Mouse (Mus musculus): ENCODE measurements around the gene Babam2. TPM values are rescaled to one million over a fixed set of nuclear protein-coding genes. Genes with fewer than 3 reads are reported as not detected.

Babam2 gene
- polyA plus RNA-seq, 1 experiment from 2014 or later: 50.6 TPM

DNA sequence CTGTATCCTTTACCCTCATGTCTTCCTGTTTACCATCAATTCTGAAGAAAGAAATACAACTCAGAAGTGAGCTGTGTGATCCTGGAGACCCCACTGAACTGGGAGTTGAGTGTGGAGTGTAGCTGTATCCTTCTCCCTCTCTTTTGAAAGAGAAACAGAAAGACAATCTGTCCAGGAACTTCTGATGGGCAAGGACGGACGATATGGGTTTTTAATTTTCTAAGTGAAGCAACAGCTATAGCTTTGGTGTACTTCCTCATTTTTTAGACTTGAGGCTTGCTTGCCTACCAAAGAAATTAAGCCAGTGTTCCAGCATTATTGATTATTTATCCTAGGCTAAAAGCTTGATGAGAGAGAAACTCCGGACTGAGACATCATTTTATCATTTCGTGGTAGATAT, 116.6 kb downstream of the Babam2 start:
- H3K4me1 ChIP-seq: peaks cover 10% of the 10 kb centered on the region
- 87% methylated on average over 4 of the region's 4 CpGs for WGBS
- no peak overlapping the region for H3K4me2 ChIP-seq (replicated peaks)
- H3K27me3 ChIP-seq: no peaks in the 10 kb centered on the region
- no peaks in the 10 kb centered on the region for H3K9me3 ChIP-seq (replicated peaks)
- ATAC-seq (ENCODE audit: insufficient number of reproducible peaks, low FRiP score, low TSS enrichment, low read depth): no peak
- no peak overlapping the region for H3K9ac ChIP-seq
- H3K27ac ChIP-seq (replicated peaks): no peak overlapping the region
- H3K36me3 ChIP-seq: no peaks in the 10 kb centered on the region
- H3K4me3 ChIP-seq (replicated peaks): no peak overlapping the region

DNA sequence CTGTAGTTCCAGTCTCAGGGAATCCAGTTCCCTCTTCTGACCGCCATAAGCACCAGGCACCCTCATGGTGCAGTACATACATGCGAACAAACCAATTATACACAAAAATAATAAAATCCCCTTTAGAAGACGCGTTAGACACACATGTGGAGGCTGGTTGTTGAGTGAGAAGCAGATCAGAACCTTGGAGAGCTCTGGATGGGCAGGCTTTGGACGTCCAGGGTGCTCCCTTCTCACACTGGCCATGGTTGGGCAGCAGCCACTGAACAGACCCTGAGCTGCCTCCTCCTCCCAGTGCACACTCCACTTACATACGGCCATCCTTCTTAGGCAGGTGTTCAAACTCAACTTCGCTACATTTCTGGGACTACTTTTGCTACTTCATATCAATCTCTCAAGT, 117.6 kb downstream of the Babam2 start:
- ATAC-seq (ENCODE audit: insufficient number of reproducible peaks, low FRiP score, low TSS enrichment, low read depth): no peak
- peaks cover 10% of the 10 kb centered on the region for H3K4me1 ChIP-seq
- H3K4me2 ChIP-seq (replicated peaks): no peak overlapping the region
- no peak overlapping the region for H3K9ac ChIP-seq
- H3K4me3 ChIP-seq (replicated peaks): no peak overlapping the region
- WGBS: 62% methylated on average over 7 of the region's 7 CpGs
- H3K27me3 ChIP-seq: no peaks in the 10 kb centered on the region
- no peaks in the 10 kb centered on the region for H3K36me3 ChIP-seq
- no peaks in the 10 kb centered on the region for H3K9me3 ChIP-seq (replicated peaks)
- no peak overlapping the region for H3K27ac ChIP-seq (replicated peaks)

DNA sequence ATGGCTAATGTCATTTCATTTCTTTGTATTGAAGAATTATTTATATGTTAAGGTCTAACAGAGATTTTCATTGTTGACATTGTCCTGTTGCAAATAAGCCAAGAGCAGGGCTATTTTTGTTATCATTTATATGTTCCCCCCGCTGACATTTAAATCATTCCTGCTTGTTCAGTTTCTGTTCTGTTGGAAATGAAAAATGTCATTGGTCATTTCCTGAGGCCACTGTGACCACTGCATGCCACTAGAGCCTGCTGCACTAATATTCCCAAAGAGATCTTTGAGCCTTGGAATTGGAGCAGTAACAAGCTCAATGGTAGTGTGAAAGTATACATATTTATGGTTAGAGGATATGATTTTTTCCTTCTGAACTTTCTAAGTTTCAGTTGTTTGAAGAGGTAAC, 118.6 kb downstream of the Babam2 start:
- no peak overlapping the region for H3K4me3 ChIP-seq (replicated peaks)
- WGBS: 93% methylated on average over 1 of the region's 1 CpGs
- no peaks in the 10 kb centered on the region for H3K9me3 ChIP-seq (replicated peaks)
- no peaks in the 10 kb centered on the region for H3K36me3 ChIP-seq
- H3K9ac ChIP-seq: no peak overlapping the region
- no peak overlapping the region for H3K27ac ChIP-seq (replicated peaks)
- peaks cover 2% of the 10 kb centered on the region for H3K4me1 ChIP-seq
- no peaks in the 10 kb centered on the region for H3K27me3 ChIP-seq
- no peak for ATAC-seq (ENCODE audit: insufficient number of reproducible peaks, low FRiP score, low TSS enrichment, low read depth)
- H3K4me2 ChIP-seq (replicated peaks): no peak overlapping the region

DNA sequence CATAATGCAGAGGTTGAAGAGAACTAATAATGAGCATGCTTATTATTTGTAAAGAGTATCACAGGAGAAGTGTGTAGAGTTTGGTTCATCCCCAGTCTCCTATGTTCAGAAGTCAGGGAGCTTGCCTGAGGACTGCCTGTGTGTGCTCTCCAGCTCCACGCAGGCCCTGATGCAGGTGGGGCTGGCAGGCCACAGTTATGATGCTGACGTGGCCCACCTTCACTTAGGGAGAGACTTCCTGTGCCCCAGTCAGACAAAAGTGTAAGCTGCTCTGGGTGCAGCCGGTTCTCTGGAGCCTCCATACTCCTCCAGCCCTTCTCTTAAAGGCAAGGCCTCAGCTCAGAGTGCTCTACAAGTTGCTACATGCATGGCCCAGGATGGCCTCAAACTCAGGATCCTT, 123.3 kb downstream of the Babam2 start:
- H3K36me3 ChIP-seq: no peaks in the 10 kb centered on the region
- no peak overlapping the region for H3K4me3 ChIP-seq (replicated peaks)
- no peak overlapping the region for H3K27ac ChIP-seq (replicated peaks)
- no peaks in the 10 kb centered on the region for H3K4me1 ChIP-seq
- no peaks in the 10 kb centered on the region for H3K27me3 ChIP-seq
- H3K4me2 ChIP-seq (replicated peaks): no peak overlapping the region
- no peak overlapping the region for H3K9ac ChIP-seq
- 64% methylated on average over 3 of the region's 3 CpGs for WGBS
- no peak for ATAC-seq (ENCODE audit: insufficient number of reproducible peaks, low FRiP score, low TSS enrichment, low read depth)
- no peaks in the 10 kb centered on the region for H3K9me3 ChIP-seq (replicated peaks)

DNA sequence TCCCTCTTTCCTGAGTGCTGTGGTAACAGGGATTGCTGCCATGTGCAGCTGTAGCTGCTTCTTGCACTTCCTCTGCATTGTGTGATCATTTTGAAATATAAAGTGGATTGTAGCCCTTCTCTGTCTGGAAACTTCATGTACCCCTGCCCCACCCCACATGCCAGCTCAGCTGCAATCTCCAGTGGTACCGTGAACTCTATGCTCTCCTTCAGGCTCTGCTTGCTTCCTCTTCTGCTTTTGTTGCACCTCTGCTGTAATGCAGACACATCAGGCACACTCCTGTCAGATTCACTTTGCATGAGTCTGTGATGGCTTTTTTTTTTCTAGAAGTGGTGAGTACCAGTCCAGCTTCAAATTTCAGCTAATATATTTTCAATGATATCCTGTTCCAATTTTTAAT, 123.7 kb downstream of the Babam2 start:
- H3K27ac ChIP-seq (replicated peaks): no peak overlapping the region
- no peak overlapping the region for H3K4me3 ChIP-seq (replicated peaks)
- no peaks in the 10 kb centered on the region for H3K4me1 ChIP-seq
- no peak overlapping the region for H3K4me2 ChIP-seq (replicated peaks)
- 87% methylated on average over 1 of the region's 1 CpGs for WGBS
- no peaks in the 10 kb centered on the region for H3K27me3 ChIP-seq
- H3K9me3 ChIP-seq (replicated peaks): no peaks in the 10 kb centered on the region
- H3K9ac ChIP-seq: no peak overlapping the region
- no peaks in the 10 kb centered on the region for H3K36me3 ChIP-seq
- ATAC-seq (ENCODE audit: insufficient number of reproducible peaks, low FRiP score, low TSS enrichment, low read depth): no peak

DNA sequence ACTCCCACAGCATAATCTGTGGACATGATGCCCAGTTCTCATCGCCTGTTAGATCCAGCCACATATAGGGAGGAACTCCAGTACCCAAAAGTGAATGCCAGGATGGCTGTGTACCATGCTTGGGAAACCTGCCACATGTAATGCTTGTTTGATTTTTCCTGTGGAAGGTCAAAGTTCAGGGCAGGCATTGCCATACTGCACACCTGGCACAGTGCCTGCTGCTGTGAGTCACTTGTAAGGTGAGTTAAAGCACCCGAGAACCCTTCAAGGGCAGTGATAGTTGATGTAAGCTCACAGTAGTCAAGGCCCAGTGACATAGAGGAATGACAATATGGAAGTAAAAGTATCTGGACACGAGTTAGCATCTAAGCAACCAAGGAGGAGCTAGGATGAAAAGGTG, 126.2 kb downstream of the Babam2 start:
- H3K9ac ChIP-seq: no peak overlapping the region
- H3K4me3 ChIP-seq (replicated peaks): no peak overlapping the region
- no peaks in the 10 kb centered on the region for H3K27me3 ChIP-seq
- H3K27ac ChIP-seq (replicated peaks): no peak overlapping the region
- WGBS: 79% methylated on average over 3 of the region's 3 CpGs
- ATAC-seq (ENCODE audit: insufficient number of reproducible peaks, low FRiP score, low TSS enrichment, low read depth): no peak
- H3K9me3 ChIP-seq (replicated peaks): no peaks in the 10 kb centered on the region
- H3K4me2 ChIP-seq (replicated peaks): no peak overlapping the region
- no peaks in the 10 kb centered on the region for H3K36me3 ChIP-seq
- H3K4me1 ChIP-seq: no peaks in the 10 kb centered on the region

DNA sequence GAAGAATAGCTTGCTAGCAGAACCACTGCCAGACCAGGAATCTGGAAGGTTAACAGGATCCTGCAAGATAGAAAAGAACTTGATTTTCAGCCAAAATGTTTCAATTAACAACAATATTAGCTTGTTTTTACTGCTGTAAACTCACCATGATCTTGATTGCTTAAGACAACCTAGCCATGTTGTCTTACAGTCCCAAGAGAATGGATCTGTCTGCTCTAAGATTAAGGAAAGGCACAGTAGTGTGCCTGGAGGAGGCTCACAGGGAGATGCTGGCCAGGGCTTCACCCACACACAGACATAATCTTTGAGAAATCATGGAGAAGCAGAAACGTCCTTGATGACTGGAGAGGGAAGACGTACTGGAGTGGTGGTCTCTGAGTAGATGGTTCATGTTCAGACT, 126.6 kb downstream of the Babam2 start:
- no peak overlapping the region for H3K4me3 ChIP-seq (replicated peaks)
- H3K27ac ChIP-seq (replicated peaks): no peak overlapping the region
- 61% methylated on average over 2 of the region's 2 CpGs for WGBS
- no peaks in the 10 kb centered on the region for H3K36me3 ChIP-seq
- H3K4me1 ChIP-seq: no peaks in the 10 kb centered on the region
- ATAC-seq (ENCODE audit: insufficient number of reproducible peaks, low FRiP score, low TSS enrichment, low read depth): no peak
- no peak overlapping the region for H3K9ac ChIP-seq
- H3K27me3 ChIP-seq: no peaks in the 10 kb centered on the region
- H3K9me3 ChIP-seq (replicated peaks): no peaks in the 10 kb centered on the region
- no peak overlapping the region for H3K4me2 ChIP-seq (replicated peaks)

DNA sequence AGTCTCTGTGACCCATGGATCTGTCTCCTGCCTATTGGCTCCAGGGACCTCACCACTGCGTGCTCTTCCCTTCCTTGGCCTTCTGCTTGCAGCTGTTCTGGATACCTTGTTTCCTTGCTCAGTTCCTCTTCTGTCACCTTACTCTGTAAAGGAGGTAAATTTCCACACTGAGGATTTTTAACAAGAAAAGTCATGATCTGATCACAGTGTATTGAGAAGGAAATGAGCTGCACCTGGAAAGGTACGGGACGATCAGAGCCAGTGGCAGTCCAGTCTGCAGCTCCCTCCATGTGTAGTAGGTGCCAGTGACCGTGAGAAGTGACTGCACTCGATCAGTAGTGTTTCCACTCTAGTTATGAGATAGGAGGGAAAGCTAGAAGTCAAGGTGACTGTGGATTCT, 129.8 kb downstream of the Babam2 start:
- no peak for ATAC-seq (ENCODE audit: insufficient number of reproducible peaks, low FRiP score, low TSS enrichment, low read depth)
- H3K9me3 ChIP-seq (replicated peaks): no peaks in the 10 kb centered on the region

DNA sequence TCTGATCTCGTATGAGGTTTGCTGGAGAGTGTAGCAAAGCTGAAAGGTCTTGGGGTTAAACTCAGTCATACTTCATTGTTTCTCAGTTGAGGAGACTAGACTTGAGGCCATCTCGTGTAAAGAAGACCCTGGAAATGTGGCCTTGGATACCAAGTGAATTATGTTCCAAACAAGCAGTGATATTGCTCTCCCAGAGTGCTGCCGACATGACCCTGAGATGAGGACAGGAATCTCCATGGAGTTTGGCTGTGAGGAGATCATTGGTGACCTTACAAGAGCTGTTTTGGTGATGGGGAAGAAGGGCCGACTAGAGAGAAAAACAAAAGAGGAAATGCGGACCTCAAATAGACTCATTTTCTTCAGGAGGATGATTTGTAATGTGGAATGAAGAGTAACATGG, 130.4 kb downstream of the Babam2 start:
- Histone ChIP-seq H3K27ac (replicated peaks) (no peak overlapping the region), H3K9ac (no peak overlapping the region), H3K27me3 (no peaks in the 10 kb centered on the region), H3K4me3 (replicated peaks) (no peak overlapping the region), H3K9me3 (replicated peaks) (no peaks in the 10 kb centered on the region), H3K36me3 (no peaks in the 10 kb centered on the region), H3K4me1 (no peaks in the 10 kb centered on the region), H3K4me2 (replicated peaks) (no peak overlapping the region)
- ATAC-seq (ENCODE audit: insufficient number of reproducible peaks, low FRiP score, low TSS enrichment, low read depth): no peak
- WGBS: 86% methylated on average over 5 of the region's 5 CpGs

More for the DNA sequence above, 129.8 kb downstream of the Babam2 start:
- Histone ChIP-seq H3K9ac (no peak overlapping the region), H3K4me2 (replicated peaks) (no peak overlapping the region), H3K4me3 (replicated peaks) (no peak overlapping the region), H3K36me3 (no peaks in the 10 kb centered on the region), H3K27ac (replicated peaks) (no peak overlapping the region), H3K4me1 (no peaks in the 10 kb centered on the region), H3K27me3 (no peaks in the 10 kb centered on the region)
- WGBS: 91% methylated on average over 5 of the region's 5 CpGs

DNA sequence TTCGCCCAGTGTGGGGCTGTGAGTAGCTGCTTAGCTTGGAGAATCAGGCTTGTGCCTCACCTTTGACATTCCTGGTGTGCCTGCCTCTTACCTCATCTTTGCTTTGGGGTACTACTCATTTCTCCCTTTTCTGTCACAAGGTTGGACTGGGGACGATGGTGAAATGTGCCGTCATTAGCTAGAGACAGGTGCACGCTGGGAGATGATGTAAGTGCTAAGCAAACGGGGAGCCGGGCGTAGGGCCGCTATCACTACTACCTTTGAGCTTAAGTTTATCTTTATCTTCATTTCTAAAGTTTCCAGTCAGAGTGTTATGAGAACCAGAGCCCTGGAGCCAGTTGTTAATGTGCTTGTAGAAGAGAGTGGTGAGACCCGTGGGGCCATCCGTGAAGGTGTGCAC, 131.3 kb downstream of the Babam2 start:
- 93% methylated on average over 10 of the region's 10 CpGs for WGBS
- no peaks in the 10 kb centered on the region for H3K27me3 ChIP-seq
- ATAC-seq (ENCODE audit: insufficient number of reproducible peaks, low FRiP score, low TSS enrichment, low read depth): no peak
- H3K27ac ChIP-seq (replicated peaks): no peak overlapping the region
- H3K9ac ChIP-seq: no peak overlapping the region
- no peak overlapping the region for H3K4me2 ChIP-seq (replicated peaks)
- H3K4me3 ChIP-seq (replicated peaks): no peak overlapping the region
- no peaks in the 10 kb centered on the region for H3K36me3 ChIP-seq
- H3K4me1 ChIP-seq: no peaks in the 10 kb centered on the region
- no peaks in the 10 kb centered on the region for H3K9me3 ChIP-seq (replicated peaks)

DNA sequence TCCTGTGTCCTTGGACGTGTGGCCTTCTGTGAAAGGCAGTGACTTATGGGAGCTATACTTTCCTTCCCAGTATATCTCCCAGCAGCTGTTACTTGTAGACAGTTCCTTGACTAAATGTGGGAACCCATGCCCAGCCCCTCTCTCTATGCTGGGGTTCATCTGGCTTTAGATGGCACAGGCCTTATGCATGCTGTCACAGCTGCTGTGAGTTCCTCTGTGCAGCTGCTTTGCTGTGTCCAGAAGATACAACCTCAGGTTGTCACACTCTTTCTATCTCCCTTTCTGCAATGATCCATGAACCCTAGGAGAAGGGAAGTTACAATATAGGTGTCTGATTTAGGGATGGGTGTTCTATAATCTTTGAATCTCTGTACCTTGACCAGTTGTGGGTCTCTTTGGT, 132.1 kb downstream of the Babam2 start:
- Histone ChIP-seq H3K4me2 (replicated peaks) (no peak overlapping the region), H3K36me3 (no peaks in the 10 kb centered on the region), H3K9ac (no peak overlapping the region), H3K4me1 (no peaks in the 10 kb centered on the region), H3K4me3 (replicated peaks) (no peak overlapping the region), H3K9me3 (replicated peaks) (no peaks in the 10 kb centered on the region), H3K27me3 (no peaks in the 10 kb centered on the region), H3K27ac (replicated peaks) (no peak overlapping the region)
- no peak for ATAC-seq (ENCODE audit: insufficient number of reproducible peaks, low FRiP score, low TSS enrichment, low read depth)
- WGBS: 46% methylated on average over 1 of the region's 1 CpGs

DNA sequence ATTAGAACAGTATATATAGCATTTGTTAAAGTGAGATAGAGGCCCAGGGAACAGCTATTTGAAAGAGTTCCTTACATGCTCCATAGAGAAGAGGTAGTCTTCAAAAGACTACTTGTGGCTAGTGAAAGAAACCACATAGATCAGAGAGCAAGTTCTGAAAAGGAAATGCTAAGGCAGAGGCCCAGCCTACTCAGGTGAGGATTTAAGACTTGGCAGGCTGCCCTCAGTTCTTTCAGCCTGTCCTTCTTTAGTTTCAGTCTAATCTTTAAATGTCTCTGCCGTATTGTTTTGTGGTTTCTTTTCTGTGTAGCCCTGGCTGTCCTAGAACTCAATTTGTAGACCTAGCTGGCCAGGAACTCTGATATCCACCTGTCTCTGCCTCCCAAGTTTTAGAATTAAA, 134.1 kb downstream of the Babam2 start:
- ATAC-seq (ENCODE audit: insufficient number of reproducible peaks, low FRiP score, low TSS enrichment, low read depth): no peak
- WGBS: 47% methylated on average over 1 of the region's 1 CpGs
- no peaks in the 10 kb centered on the region for H3K27me3 ChIP-seq
- H3K9me3 ChIP-seq (replicated peaks): peaks cover 7% of the 10 kb centered on the region; the same call in 1 of the 2 replicates
- H3K9ac ChIP-seq: no peak overlapping the region
- H3K4me2 ChIP-seq (replicated peaks): no peak overlapping the region
- no peak overlapping the region for H3K4me3 ChIP-seq (replicated peaks)
- no peak overlapping the region for H3K27ac ChIP-seq (replicated peaks)
- no peaks in the 10 kb centered on the region for H3K36me3 ChIP-seq
- H3K4me1 ChIP-seq: no peaks in the 10 kb centered on the region

Measured in embryonic facial prominence, embryonic 15.5 days (tissue).